Mouse (Mus musculus): ENCODE data around the gene Ano10. TPM values are rescaled to one million over a fixed set of nuclear protein-coding genes. Genes with fewer than 3 reads are reported as not detected.
A peak's percentile ranks its signal among the peaks of the same experiment; 100 is the strongest.
"Not testable (repeated sequence)": the region's sequence is repeated elsewhere in the genome, so short reads cannot be mapped to it uniquely, and the experiment has no call there.

Gene Ano10
- total RNA-seq, 2 experiments from 2014 or later, result 12.9 to 19.4 TPM

DNA sequence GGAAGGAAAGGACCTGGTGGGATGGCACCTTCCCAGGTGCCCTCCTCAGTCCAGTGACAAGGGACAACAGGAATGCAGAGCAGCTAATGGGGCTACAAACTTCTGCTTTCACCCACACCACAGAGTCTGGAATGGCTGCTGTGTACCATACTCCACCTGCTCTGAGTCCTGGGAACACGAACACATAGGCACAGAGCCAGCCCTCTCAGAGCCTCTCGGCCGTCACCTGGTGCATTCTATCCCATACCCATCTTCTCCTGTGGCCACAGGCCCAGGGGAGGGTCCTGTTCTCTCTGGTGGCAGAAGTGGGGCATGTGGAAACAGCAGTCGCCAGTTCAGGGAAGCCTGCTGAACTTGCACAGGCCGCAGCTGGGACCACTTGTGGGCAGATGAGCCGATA is 119.5 kb downstream of the Ano10 start:
- ATAC-seq (replicated peaks; ENCODE audit: poor library complexity, severe bottlenecking), result no peak

GRCm38 (mm10) chr9:122173405-122174233 is 120.6 kb downstream of the Ano10 start:
- no peak for ATAC-seq (replicated peaks; ENCODE audit: poor library complexity, severe bottlenecking)

DNA sequence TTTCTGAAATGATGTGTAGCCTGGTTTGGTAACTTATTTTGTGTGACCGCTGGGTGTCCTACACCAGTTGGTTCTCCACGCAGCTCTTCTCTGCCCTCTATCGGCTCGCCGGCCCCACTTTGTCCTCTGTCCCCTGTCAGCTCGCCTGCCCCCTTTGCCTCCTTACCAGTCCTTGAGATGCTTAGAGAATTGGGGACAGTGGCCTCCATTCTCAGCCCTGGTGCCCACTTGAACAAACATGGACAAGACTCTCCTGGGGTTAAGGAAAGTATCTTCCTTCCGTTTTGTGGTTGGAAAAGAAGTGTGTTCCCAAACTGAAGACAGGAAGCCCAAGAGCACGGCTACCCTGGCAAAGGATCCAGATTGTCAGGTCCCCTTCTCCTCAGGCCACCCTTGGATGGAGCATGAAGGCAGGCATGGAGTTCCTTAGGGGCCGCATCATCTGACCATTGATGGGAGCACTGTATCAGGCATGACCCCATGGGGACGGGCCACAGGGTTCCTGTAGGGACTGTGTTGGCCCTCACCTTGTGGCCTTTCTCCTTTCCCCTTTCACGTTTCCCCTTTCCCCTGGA is 121.5 kb downstream of the Ano10 start:
- no peak for ATAC-seq (replicated peaks; ENCODE audit: poor library complexity, severe bottlenecking)

DNA sequence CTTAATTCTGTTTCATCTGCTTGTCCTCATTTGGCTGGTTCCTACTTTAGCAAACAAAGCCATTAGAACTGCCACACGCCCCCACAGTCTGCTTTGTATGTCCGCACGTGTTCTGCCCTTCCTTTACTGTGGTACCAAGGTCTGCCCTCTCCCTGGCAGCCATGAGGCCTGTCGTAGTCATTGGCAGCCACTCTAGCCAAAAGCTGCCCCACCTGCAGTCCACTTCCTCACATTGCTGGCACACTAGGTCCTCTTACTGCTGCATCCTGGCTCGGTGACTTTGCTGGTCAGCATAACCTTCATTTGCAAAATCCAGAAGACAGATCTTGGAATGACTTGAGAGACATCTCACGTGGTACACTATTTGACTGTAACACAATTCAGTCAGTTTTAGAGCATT is 124.3 kb downstream of the Ano10 start:
- no peak for ATAC-seq (replicated peaks; ENCODE audit: poor library complexity, severe bottlenecking)

GRCm38 (mm10) chr9:122167719-122168118 is 126.5 kb downstream of the Ano10 start:
- not testable (repeated sequence) for ATAC-seq (replicated peaks; ENCODE audit: poor library complexity, severe bottlenecking)

- no peak for ATAC-seq (replicated peaks; ENCODE audit: poor library complexity, severe bottlenecking)
These were observed 129.7 kb downstream of the Ano10 start for GRCm38 (mm10) chr9:122164535-122164934.

GRCm38 (mm10) chr9:122157079-122157441 is 137.2 kb downstream of the Ano10 start:
- ATAC-seq (replicated peaks; ENCODE audit: poor library complexity, severe bottlenecking), result no peak

DNA sequence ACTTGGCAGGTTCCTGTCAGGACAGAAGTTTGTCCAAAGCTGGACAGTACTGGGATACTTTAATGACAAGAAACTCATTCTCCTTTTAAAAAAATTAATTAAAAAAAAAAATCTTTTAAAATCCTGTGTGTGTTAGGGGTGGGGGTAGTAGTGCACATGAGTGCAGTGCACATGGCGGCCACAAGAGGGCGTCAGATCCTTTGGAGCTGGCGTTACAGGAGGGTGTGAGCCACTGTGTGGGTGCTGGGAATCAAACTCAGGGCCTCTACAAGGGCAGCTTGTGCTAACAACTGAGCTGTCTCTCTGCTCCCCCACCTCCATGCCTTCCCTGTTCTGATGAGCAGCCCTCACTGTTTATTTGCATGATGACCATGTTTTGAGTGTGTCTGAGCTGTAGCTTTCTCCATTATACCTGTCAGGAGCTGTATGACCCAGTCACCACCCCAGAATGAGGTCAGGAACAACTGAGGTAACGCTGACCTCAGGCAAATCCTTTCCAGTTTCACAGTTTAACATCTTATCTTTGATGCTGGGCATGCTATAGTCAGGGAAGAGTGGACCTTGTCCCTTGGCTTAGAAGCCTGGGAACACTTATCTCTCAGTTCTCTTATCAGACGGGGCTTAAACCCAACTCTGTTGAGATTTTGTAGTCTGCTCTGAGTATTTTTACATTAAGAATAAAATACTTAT is 137.7 kb downstream of the Ano10 start:
- ATAC-seq (replicated peaks; ENCODE audit: poor library complexity, severe bottlenecking), result no peak

DNA sequence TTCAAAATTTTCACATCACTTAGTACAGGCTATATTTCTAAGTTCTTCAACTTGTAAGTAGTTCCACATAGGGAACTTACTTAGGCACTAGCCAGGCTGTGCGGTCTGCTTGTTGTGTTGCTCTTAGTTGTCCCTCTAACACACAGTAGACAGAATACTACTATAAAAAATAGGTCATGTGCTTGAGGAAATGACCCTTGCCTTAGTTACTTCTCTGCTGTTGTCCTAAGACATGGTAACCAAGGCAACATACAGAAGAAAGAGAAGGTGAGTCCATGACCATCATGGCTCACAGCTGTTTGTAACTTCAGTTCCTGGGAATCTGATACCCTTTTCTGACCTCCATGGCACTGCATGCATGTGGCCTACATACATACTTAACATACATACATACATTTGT is 139.0 kb downstream of the Ano10 start:
- no peak for ATAC-seq (replicated peaks; ENCODE audit: poor library complexity, severe bottlenecking)

- ATAC-seq (replicated peaks; ENCODE audit: poor library complexity, severe bottlenecking), result no peak
These were observed 140.8 kb downstream of the Ano10 start for GRCm38 (mm10) chr9:122153436-122153835.

DNA sequence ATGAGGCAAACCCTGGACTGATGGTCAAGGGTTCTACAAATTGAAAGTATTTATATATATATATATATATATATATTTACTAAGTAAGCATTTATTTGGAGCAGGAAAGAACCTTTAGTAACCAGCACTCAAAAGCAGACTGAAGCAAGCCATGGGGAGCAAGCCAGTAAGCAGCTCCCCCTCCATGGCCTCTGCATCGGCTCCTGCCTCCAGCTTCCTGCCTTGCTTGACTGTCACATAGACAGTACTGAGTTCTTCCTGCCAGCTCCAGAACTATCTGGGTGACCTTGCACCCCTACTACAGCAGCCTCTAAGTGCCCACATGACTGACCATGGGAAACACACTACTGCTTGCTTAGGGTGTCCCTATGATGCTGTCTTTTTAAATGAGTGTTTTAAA is 141.7 kb downstream of the Ano10 start:
- ATAC-seq (replicated peaks; ENCODE audit: poor library complexity, severe bottlenecking), result no peak

GRCm38 (mm10) chr9:122152063-122152462 is 142.2 kb downstream of the Ano10 start:
- no peak for ATAC-seq (replicated peaks; ENCODE audit: poor library complexity, severe bottlenecking)

GRCm38 (mm10) chr9:122149997-122150826 is 144.0 kb downstream of the Ano10 start:
- ATAC-seq (replicated peaks; ENCODE audit: poor library complexity, severe bottlenecking), result peak; percentile 62

- ATAC-seq (replicated peaks; ENCODE audit: poor library complexity, severe bottlenecking), result no peak
These were observed 145.9 kb downstream of the Ano10 start for GRCm38 (mm10) chr9:122148356-122148755.

DNA sequence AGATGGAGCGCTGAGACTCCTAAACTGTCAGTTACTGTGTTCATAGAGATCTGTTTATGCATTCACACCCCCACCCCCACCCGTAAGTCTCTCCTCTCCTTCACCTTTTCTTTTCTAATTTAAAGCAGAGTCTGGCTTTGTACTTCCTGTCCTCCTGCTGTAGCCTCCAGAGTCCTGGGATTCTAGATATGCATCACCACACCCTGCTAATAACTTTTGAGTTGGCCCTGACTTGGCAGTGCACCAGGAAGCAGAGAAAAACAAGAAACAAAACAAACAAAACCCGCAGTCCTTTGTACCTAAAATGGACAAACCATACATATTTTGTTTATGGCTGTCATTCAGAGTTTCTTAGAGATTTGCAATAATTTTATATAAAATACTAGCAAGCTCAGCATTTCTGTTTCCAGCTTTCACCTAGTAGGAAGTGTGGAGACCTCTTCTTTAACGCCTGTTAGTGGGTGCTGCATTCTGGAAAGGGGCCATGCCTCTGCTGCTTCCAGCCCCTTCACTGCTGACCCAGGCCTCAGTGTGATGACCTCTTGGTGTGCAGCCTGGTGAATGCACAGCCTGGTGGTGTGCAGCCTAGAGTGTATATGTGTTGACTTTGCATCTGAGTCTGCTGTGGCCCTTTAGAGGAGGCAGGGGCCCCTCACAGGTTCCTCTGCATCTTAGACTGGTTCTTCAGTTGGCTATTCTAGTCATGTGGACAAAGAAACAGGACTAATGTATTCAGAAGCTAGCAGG is 147.9 kb downstream of the Ano10 start:
- ATAC-seq (replicated peaks; ENCODE audit: poor library complexity, severe bottlenecking), result no peak

GRCm38 (mm10) chr9:122145677-122146076 is 148.5 kb downstream of the Ano10 start:
- ATAC-seq (replicated peaks; ENCODE audit: poor library complexity, severe bottlenecking), result no peak

DNA sequence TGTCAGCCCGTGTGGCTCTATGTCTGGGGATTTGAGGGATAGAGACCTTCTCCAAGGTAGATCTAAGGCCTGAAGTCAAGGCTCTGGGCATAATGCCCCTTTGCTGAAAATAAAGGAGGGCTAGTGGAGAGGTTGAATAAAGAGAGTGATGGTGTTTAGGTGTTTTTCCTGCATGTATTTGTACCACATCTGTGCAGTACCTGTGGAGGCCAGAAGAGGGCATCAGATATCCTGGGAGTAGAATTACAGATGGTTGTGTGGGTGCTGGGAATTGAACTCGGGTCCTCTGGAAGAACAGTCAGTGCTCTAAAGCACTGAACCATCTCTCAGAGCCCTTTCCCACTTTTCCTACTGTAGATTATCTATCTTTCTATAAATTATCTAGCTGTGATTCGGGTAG is 149.4 kb downstream of the Ano10 start:
- ATAC-seq (replicated peaks; ENCODE audit: poor library complexity, severe bottlenecking), result no peak

DNA sequence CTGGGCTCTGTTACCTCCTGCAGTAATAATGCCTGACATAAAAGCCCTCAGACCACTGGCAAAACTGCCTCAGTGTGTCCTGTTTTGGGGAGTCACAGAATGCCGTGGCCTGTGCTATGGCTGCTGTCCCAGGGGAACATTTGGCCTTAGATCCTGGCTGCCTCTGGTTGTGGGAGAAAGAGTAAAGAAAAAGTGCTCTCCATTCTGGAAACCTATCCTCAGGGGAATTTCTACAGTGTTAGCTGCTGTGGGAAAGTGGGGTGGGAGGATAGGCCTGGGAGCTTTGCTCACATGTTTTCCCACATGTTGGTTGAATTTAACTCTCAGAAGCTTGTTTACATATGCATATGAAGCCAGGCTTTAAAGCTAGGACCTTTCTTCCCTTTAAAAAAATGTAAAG is 151.0 kb downstream of the Ano10 start:
- no peak for ATAC-seq (replicated peaks; ENCODE audit: poor library complexity, severe bottlenecking)

DNA sequence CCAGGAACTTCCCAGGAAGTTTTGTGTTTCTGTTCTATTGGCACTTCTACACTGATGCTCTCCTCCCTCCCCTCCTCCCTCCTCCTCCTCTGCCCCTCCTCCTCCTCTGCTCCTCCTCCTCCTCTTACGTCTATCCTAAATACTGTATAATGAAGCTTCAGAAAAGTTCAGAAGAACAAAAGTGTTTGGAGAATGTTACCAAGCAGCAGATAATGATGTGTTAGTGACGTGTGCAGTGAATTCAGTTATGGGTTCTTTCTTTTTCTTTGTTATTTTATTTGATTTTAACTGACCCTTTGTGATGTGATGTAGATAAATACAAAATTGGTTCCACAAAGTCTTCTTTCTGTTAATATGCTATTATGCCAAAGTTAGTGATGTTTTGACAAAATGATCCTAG is 155.0 kb downstream of the Ano10 start:
- ATAC-seq (replicated peaks; ENCODE audit: poor library complexity, severe bottlenecking), result no peak

All from granulocyte monocyte progenitor cell, adult 5-6 weeks (primary cell).